Mouse (Mus musculus) urinary bladder, postnatal 14 days (tissue): ENCODE results near the gene Trim13.

Experiments
- DNase-seq: peaks from one replicate; pipeline ENCODE4 v3.0.0; 2021; ENCODE audit warnings: low spot score

Trim13 gene

GRCm38 (mm10) chr14:61613319-61613718, 15.3 kb downstream of the Trim13 start:
- DNase-seq, result no peak

DNA sequence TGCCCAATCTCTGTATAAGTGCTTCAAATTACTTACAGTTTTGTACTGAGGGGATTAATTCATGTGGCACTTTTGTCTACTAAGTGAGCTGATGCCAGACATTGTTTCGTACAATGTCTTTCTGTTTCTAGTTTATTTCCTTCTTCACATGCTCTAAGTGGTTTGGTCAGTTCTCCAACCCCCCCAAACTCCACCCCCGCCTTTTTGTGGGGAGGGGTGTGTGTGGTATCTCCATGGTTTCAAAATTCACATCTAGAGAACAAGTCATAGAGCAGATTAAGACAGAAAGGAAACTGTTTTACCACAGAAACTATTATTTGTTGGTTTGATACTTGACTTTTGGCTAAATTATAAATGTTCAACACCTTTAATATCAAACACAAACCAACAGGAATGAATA, 22.3 kb downstream of the Trim13 start:
- no peak for DNase-seq

DNA sequence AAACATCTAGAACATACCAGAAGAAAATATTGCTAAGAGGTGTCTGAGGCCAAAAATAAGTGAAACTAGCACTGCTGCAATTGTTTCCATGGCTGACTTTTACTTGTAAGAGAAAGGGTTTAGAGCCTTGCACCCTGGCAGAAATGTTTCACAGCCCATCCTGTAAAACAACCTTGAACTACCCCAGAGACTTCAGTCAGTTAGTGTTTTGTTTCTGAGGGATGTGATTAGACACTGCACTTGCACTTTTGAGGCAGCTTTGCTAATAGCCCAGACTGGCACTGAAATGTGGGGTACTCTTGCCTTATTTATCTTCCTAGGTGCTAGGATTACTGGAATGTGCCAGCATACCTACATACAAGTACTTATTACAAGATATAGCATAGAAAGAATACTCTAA, 37.9 kb downstream of the Trim13 start:
- no peak for DNase-seq

GRCm38 (mm10) chr14:61642668-61643067, 44.6 kb downstream of the Trim13 start:
- no peak for DNase-seq

DNA sequence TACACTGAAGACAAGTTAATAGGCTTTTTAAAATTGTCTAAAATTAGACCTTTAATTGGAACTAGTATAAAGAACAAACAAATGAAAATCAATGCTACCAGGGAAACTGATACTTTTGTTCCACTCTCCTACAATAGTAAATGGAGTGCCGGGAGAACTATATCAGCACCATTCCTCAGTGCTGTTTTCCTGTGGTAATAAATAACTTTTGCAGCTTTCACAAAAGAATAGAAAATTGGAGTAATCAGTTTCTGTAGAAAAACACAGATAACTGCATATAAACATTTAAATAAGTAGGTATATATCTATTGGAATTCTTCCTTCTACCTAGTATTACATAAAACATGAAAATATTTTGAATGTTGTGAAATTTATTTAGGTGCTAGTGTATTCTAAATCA, 47.5 kb downstream of the Trim13 start:
- no peak for DNase-seq

- peak; percentile 46 for DNase-seq
Measured at GRCm38 (mm10) chr14:61647182-61647880, 49.3 kb downstream of the Trim13 start.

DNA sequence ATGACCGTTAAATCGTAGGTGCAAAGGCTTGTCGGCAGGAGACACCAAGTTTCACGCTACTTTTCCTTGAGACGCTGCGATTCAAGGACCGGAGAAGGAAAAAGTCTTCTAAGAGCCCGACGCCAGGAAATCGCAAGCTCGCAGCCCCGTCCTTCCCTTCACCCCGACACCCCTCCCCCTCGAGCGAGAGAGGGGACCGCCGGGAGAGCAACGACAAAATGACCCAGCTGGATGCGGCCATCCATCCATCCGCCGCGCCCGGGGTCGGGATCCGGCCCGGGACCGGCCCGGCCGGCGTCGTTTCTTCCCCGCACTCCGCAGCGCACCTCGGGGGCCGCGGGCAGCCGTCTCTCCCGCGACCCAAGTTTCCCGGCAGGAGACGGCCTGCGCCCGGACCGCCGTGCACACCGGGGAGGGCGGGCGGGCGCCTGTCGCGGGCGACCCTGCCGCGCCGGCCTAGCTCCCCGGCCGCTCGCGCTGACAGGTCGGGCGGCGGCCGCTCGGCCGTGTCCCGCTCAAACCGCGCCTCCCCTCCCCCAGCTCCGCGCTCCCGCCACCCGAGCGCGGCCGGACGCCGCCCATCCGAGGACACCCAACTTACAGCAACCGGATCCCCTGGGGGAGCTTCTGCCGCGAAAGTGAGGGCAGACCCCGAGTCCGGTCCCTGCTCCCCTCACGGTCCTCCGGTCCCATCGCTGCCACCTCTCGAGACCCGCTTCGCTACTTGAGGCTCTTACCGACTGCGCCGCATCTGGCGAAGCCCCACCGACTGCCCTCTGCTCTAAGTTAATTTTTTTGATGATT, 50.0 kb downstream of the Trim13 start:
- peak; percentile 54 for DNase-seq

DNA sequence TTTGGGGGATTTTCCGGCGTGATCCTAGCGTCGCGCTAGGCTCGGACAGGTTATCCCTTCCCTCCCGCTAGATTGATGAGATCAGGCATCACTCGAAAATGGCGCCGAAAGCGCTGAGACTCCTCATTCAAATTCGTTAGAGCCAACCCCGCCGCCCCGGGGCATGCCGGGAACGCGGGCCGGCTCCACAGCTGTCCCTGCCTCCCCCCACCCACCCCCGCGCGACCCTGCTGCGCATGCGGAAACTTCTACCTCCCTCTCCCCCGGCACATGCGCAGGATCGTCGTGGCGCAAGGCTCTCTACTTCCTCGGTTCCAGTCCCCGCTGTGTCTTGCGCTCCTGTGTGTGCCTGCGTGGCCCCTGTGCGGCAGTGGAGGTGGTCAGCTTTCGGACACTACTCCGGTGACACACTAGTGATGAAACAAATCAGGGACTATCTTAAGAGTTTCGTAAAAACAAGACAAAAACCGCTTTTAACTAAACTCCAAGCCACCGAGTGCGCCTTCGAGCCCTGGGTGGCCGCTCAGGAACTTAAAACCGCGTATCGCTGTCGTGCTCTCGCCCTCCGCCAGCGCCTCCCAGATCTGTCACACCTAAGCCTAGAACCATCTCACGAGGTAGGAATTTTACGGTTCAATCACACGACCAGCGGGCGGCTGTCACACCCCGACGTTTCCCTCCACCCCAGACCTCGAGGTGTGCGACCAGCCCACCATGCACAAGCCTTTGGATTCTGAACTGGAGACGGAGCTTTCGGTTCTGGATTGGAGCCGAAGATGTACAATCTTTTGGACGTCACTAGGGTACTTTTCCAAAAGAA, 50.8 kb downstream of the Trim13 start:
- DNase-seq, result peak; percentile 97

DNA sequence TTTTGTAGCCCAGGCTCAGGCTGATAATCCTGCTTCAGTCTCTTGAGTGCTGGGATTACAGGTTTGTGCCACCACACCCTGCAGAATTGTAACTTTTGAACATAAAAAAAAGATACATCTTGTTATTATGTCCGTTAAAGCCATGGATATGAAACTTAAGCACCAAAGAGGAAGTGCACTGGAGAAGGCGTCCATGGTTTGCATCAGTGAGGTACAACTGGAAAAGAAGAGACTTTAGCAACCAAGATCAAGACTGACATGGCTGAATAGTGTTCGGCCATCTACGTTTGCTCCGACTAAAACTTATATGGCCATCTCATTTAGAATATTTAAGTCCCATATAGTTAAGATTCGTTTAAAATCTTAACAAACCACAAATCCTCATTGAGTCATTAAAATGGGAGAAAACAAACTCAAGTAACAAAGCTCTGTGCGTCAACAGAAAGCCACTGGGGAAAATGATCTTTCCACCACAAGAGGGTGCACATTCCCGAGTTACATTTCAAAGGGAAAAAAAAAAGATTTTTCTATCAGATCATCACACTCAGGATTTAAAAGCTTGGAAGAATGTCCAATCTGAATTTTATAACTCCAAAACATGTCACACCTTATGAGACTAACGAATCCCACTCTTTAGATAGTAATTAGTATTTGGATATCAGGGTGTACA, 52.4 kb downstream of the Trim13 start:
- DNase-seq, result peak; percentile 59
